Mouse (Mus musculus) MEL (cell line): ENCODE data around the gene Btbd8. TPM values are rescaled to one million over a fixed set of nuclear protein-coding genes. Genes with fewer than 3 reads are reported as not detected.

Experiments used
- DNase-seq: peaks from one replicate; pipeline ENCODE4 v3.0.0; 2011; ENCODE audit warnings: low read depth, low spot score
- H3K27ac ChIP-seq: 2 replicates; pipeline ENCODE4 v1.5.1; 2012; ENCODE audit warnings: low read depth, mild to moderate bottlenecking, control low read depth, low read length, moderate library complexity; ENCODE audit not compliant: control insufficient read depth
- H3K27me3 ChIP-seq, 2 experiments: fragments of 150-350 bp in 1 of 2; sonication (generic) in 1 of 2; 2 replicates each; pipeline ENCODE4 v1.6.1; 2012; ENCODE audit warnings: low read length in 2 of 2, mild to moderate bottlenecking in 2 of 2, improper control_type of control experiment in 1 of 2, moderate library complexity in 1 of 2; ENCODE audit not compliant: insufficient read depth in 2 of 2, control insufficient read depth in 1 of 2
- H3K36me3 ChIP-seq, 2 experiments: 2 replicates each; pipeline ENCODE4 v1.6.1; 2012 to 2014; ENCODE audit warnings: low read length in 2 of 2, improper control_type of control experiment in 1 of 2, inconsistent platforms in 1 of 2, mild to moderate bottlenecking in 1 of 2; ENCODE audit not compliant: insufficient read depth in 2 of 2, control insufficient read depth in 1 of 2
- H3K4me1 ChIP-seq, 2 experiments: fragments of 150-350 bp in 1 of 2; sonication (generic) in 1 of 2; 2 replicates each; pipeline ENCODE4 v1.6.1; 2012; ENCODE audit warnings: low read length in 2 of 2, improper control_type of control experiment in 1 of 2, mild to moderate bottlenecking in 1 of 2; ENCODE audit not compliant: insufficient read depth in 2 of 2, control insufficient read depth in 1 of 2
- H3K4me3 ChIP-seq, 2 experiments: fragments of 150-350 bp in 1 of 2; sonication (generic) in 1 of 2; 2 replicates each; pipeline ENCODE4 v1.5.1; 2012; ENCODE audit warnings: low read depth in 2 of 2, low read length in 2 of 2, mild to moderate bottlenecking in 2 of 2, moderate library complexity in 2 of 2, control low read depth in 1 of 2, improper control_type of control experiment in 1 of 2; ENCODE audit not compliant: control insufficient read depth in 1 of 2, insufficient read depth in 1 of 2
- H3K79me2 ChIP-seq: 2 replicates; pipeline ENCODE4 v1.6.1; 2012; ENCODE audit warnings: mild to moderate bottlenecking, low read length, moderate library complexity; ENCODE audit not compliant: control insufficient read depth, poor library complexity, insufficient read depth
- H3K9ac ChIP-seq: 2 replicates; pipeline ENCODE4 v1.6.1; 2012; ENCODE audit warnings: low read depth, mild to moderate bottlenecking, control low read depth, low read length, moderate library complexity; ENCODE audit not compliant: control insufficient read depth, poor library complexity, severe bottlenecking
- H3K9me3 ChIP-seq: fragments of 150-350 bp; sonication (generic); replicated peaks from 2 replicates; pipeline ENCODE4 v1.6.1; 2012; ENCODE audit warnings: mild to moderate bottlenecking, low read length, improper control_type of control experiment, moderate library complexity; ENCODE audit not compliant: insufficient read depth
- CHD1 ChIP-seq: IDR thresholded peaks from 2 replicates; pipeline ENCODE4 v1.6.1; 2012; ENCODE audit warnings: low read depth, mild to moderate bottlenecking, inconsistent platforms, low read length, improper control_type of control experiment
- CTCF ChIP-seq, 3 experiments: IDR thresholded peaks in 2 of 3; conservative IDR thresholded peaks in 1 of 3; 2 replicates each; pipeline ENCODE4 v1.5.1; 2011 to 2012; ENCODE audit warnings: low read length in 3 of 3, low read depth in 2 of 3, mild to moderate bottlenecking in 2 of 3, improper control_type of control experiment in 1 of 3, inconsistent platforms in 1 of 3, mixed read lengths in 1 of 3, moderate library complexity in 1 of 3; ENCODE audit not compliant: control insufficient read depth in 1 of 3, insufficient read depth in 1 of 3, poor library complexity in 1 of 3, severe bottlenecking in 1 of 3
- ELF1 ChIP-seq: IDR thresholded peaks from 2 replicates; pipeline ENCODE4 v1.6.1; 2014; ENCODE audit warnings: low read depth, mild to moderate bottlenecking, inconsistent platforms, low read length, improper control_type of control experiment, moderate library complexity
- HCFC1 ChIP-seq: IDR thresholded peaks from 2 replicates; pipeline ENCODE4 v1.6.1; 2012; ENCODE audit warnings: low read depth, mild to moderate bottlenecking, inconsistent platforms, low read length, improper control_type of control experiment, moderate library complexity
- JUND ChIP-seq: IDR thresholded peaks from 2 replicates; pipeline ENCODE4 v1.6.1; 2011; ENCODE audit warnings: low read depth, mild to moderate bottlenecking, improper control_type of control experiment, low read length
- KAT2A ChIP-seq: conservative IDR thresholded peaks from 2 replicates; pipeline ENCODE4 v1.6.1; 2012; ENCODE audit warnings: low read depth, low read length, improper control_type of control experiment, inconsistent platforms
- MYC ChIP-seq: IDR thresholded peaks from 2 replicates; pipeline ENCODE4 v1.6.1; 2011; ENCODE audit warnings: low read depth, mild to moderate bottlenecking, low read length, improper control_type of control experiment, moderate library complexity
- RAD21 ChIP-seq: IDR thresholded peaks from 2 replicates; pipeline ENCODE4 v1.6.1; 2011; ENCODE audit warnings: mild to moderate bottlenecking, low read depth, low read length, improper control_type of control experiment
- SMC3 ChIP-seq: IDR thresholded peaks from 2 replicates; pipeline ENCODE4 v1.6.1; 2011; ENCODE audit warnings: low read depth, low read length, improper control_type of control experiment
- TCF12 ChIP-seq: IDR thresholded peaks from 2 replicates; pipeline ENCODE4 v1.6.1; 2014; ENCODE audit warnings: low read depth, mild to moderate bottlenecking, inconsistent platforms, low read length, improper control_type of control experiment, moderate library complexity
- ZC3H11A ChIP-seq: IDR thresholded peaks from 2 replicates; pipeline ENCODE4 v1.6.1; 2012; ENCODE audit warnings: low read depth, mild to moderate bottlenecking, inconsistent platforms, low read length, improper control_type of control experiment
- polyA plus RNA-seq, 2 experiments: library from polyadenylated mRNA; stranded (reverse) in 1 of 2; unstranded in 1 of 2; fragments of >175 nt in 1 of 2; fragments of >200 nt in 1 of 2; gene quantifications; 2 replicates each; pipeline versions ENCODE4 v1.2.1 to v1.2.4; 2012; ENCODE audit warnings: low replicate concordance in 2 of 2, low read depth in 1 of 2; ENCODE audit not compliant: insufficient read length in 2 of 2, insufficient read depth in 1 of 2, missing spikeins in 1 of 2
- total RNA-seq: library from RNA; depleted of rRNA; stranded (reverse); fragments of 300-350 nt; gene quantifications from 2 replicates; pipeline ENCODE4 v1.2.3, GENCODE M21; 2012

The Btbd8 gene
- total and polyA plus RNA-seq, 3 experiments, result 1.6 to 2.4 TPM; not detected in 1

GRCm38 (mm10) chr5:107415098-107415497, 22.7 kb upstream of the Btbd8 start:
- no peaks in the 10 kb centered on the region for H3K36me3 ChIP-seq
- no peak overlapping the region for H3K27ac ChIP-seq
- TF ChIP-seq RAD21 (no peak), ZC3H11A (no peak), CTCF (IDR thresholded peaks at IDR 0.05 in 2 of 3, conservative IDR thresholded peaks at IDR 0.05 in 1 of 3; ENCODE audit: control insufficient read depth in 1 of 3, insufficient read depth in 1 of 3, low read depth in 2 of 3, low read length in 3 of 3, poor library complexity in 1 of 3, severe bottlenecking in 1 of 3) (no peak), HCFC1 (no peak), TCF12 (no peak), ELF1 (no peak), SMC3 (no peak), JUND (no peak), KAT2A (no peak)
- DNase-seq, result no peak
- H3K4me3 ChIP-seq, result no peak overlapping the region
- H3K9me3 ChIP-seq, result no peaks in the 10 kb centered on the region
- H3K4me1 ChIP-seq, result no peaks in the 10 kb centered on the region
- H3K79me2 ChIP-seq, result no peaks in the 10 kb centered on the region
- no peak overlapping the region for H3K9ac ChIP-seq
- H3K27me3 ChIP-seq, result no peaks in the 10 kb centered on the region

- peak; percentile 37 for DNase-seq
- Histone ChIP-seq H3K9me3 (no peaks in the 10 kb centered on the region), H3K27me3 (no peaks in the 10 kb centered on the region), H3K36me3 (no peaks in the 10 kb centered on the region), H3K27ac (no peak overlapping the region), H3K4me1 (no peaks in the 10 kb centered on the region), H3K4me3 (no peak overlapping the region), H3K9ac (no peak overlapping the region), H3K79me2 (no peaks in the 10 kb centered on the region)
- no peak for TF ChIP-seq CHD1
- TF ChIP-seq MYC, result no peak
- no peak for TF ChIP-seq HCFC1
- TF ChIP-seq ZC3H11A, result no peak
Observed at GRCm38 (mm10) chr5:107421676-107422075, 16.1 kb upstream of the Btbd8 start.

GRCm38 (mm10) chr5:107431249-107431648, 6.5 kb upstream of the Btbd8 start, which contains the start of gene Lpcat2b:
Gene Lpcat2b, plus strand, starts transcription at chr5:107431549.
- TF ChIP-seq SMC3, result no peak
- Histone ChIP-seq H3K4me3 (0 out of 4 replicates have a peak within 1 kb of the TSS, but pooled peaks of 1 of the 2 experiments have one; percentile 19), H3K36me3 (peaks cover 0 to 4% of the 10 kb centered on the region in 2 experiments; a peak in 2 of 4 replicates), H3K9ac (no peak within 1 kb of the TSS), H3K27ac (no peak within 1 kb of the TSS), H3K9me3 (no peaks in the 10 kb centered on the region), H3K79me2 (no peaks in the 10 kb centered on the region), H3K4me1 (peaks cover 0 to 3% of the 10 kb centered on the region in 2 experiments; a peak in 2 of 4 replicates), H3K27me3 (no peaks in the 10 kb centered on the region; a peak in 1 of 4 replicates)
- DNase-seq, result no peak
